17 mouse cellular contexts compared by ENCODE assay signal in the genomic region with DNA sequence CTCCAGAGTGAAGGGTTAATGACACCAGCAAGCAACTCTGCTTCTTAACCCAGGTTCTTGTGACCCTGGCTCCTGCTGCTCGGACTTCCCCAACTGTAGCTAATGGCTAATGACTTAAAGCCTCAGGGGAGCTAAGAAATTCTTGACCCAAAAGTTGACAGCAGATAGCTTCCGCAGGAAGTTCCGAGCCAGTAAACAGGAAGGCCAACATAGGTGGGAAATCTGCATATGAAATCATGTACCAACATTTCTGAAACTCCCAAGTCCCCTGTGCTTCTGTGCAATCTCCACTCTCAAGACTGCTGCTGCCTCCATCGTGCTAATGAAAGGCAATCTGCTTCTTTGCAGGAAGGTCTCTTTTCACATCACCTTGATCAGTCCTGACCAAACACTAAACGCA. TPM values are rescaled to one million over a fixed set of nuclear protein-coding genes. Genes with fewer than 3 reads are reported as not detected.
DNase-seq lines count a peak whose midpoint lies in the region; ATAC-seq and TF ChIP-seq lines count a peak whose summit lies in the region.
"Had no signal": no experiment of that assay in that cellular context is flagged by ENCODE, and none has a peak within 500 bp of the region (broad histone marks: within the 10 kb centered on the region; RNA-seq: fewer than 3 reads in every experiment).

No protein-coding gene starts in this region.

- 56% methylated on average over 5 of the region's 5 CpGs for WGBS in heart, embryonic 16.5 days
- WGBS in hindbrain, embryonic 12.5 days = 69% methylated on average over 5 of the region's 5 CpGs

- DNase-seq in heart, postnatal 36 days = no peak
- peak; percentile 35 for DNase-seq in R1 (ENCODE audit: low read depth, low spot score)
- DNase-seq in kidney, postnatal 14 days = peak; percentile 45
- no peak for DNase-seq in adrenal gland, postnatal 14 days
- DNase-seq: adrenal gland, postnatal 10 days; cerebellum, adult 2 months; lung, postnatal 4 days; spleen, adult 18-20 months had no signal

- no peak overlapping the region for H3K4me3 ChIP-seq in heart, embryonic 16.5 days (ENCODE audit: low read length)
- H3K4me3 ChIP-seq in ES-Bruce4 (ENCODE audit: low read depth, low read length) = no peak overlapping the region
- no peak overlapping the region for H3K4me3 ChIP-seq in hindbrain, embryonic 12.5 days
- H3K4me3 ChIP-seq: embryonic facial prominence, embryonic 12.5 days; heart, embryonic 13.5 days; midbrain, embryonic 10.5 days; neural tube, embryonic 12.5 days had no signal

- no peaks in the 10 kb centered on the region for H3K9me3 ChIP-seq in heart, embryonic 16.5 days (replicated peaks; ENCODE audit: control insufficient read depth, low read length)
- no peaks in the 10 kb centered on the region for H3K9me3 ChIP-seq in ES-Bruce4 (replicated peaks; ENCODE audit: control insufficient read depth, insufficient read depth, low read length, poor library complexity, severe bottlenecking)
- no peaks in the 10 kb centered on the region for H3K9me3 ChIP-seq in hindbrain, embryonic 12.5 days (replicated peaks)
- H3K9me3 ChIP-seq: embryonic facial prominence, embryonic 12.5 days; heart, embryonic 13.5 days; midbrain, embryonic 10.5 days; neural tube, embryonic 12.5 days had no signal

- ATAC-seq in heart, embryonic 16.5 days (replicated peaks; ENCODE audit: extremely low read depth, insufficient read depth, low FRiP score) = no peak
- no peak for ATAC-seq in hindbrain, embryonic 12.5 days (ENCODE audit: low FRiP score)
- ATAC-seq: forebrain, embryonic 16.5 days; hindbrain, embryonic 16.5 days had no signal

- no peak overlapping the region for H3K9ac ChIP-seq in heart, embryonic 16.5 days (ENCODE audit: low read length)
- no peak overlapping the region for H3K9ac ChIP-seq in ES-Bruce4 (ENCODE audit: low read depth, poor library complexity, severe bottlenecking)
- H3K9ac ChIP-seq in hindbrain, embryonic 12.5 days = no peak overlapping the region
- H3K9ac ChIP-seq: embryonic facial prominence, embryonic 12.5 days; heart, embryonic 13.5 days; neural tube, embryonic 12.5 days had no signal

- peak overlapping the region; percentile 44; the same call in 1 of the 2 replicates for H3K27ac ChIP-seq in heart, embryonic 16.5 days (ENCODE audit: low read length)
- H3K27ac ChIP-seq in ES-Bruce4 (ENCODE audit: insufficient read depth, low read length) = peak overlapping the region; percentile 20; the same call in 1 of the 2 replicates
- H3K27ac ChIP-seq in hindbrain, embryonic 12.5 days = no peak overlapping the region
- H3K27ac ChIP-seq: embryonic facial prominence, embryonic 12.5 days; heart, embryonic 13.5 days; midbrain, embryonic 10.5 days; neural tube, embryonic 12.5 days had no signal

- TF ChIP-seq CTCF in ES-Bruce4 (IDR thresholded peaks at IDR 0.05; ENCODE audit: low read depth, low read length) = no peak

- intact Hi-C loops in heart, postnatal 36 days (cut with DNase I) = loop anchor here (5.0 kb wide), 1 partner anchor 112 kb away; a partner anchor contains a TSS

- no peak overlapping the region for H3K4me2 ChIP-seq in heart, embryonic 16.5 days (ENCODE audit: low read depth, low read length)
- H3K4me2 ChIP-seq in hindbrain, embryonic 12.5 days (replicated peaks) = no peak overlapping the region
- H3K4me2 ChIP-seq: embryonic facial prominence, embryonic 12.5 days; heart, embryonic 13.5 days; neural tube, embryonic 12.5 days had no signal

- no peaks in the 10 kb centered on the region for H3K27me3 ChIP-seq in heart, embryonic 16.5 days (ENCODE audit: control insufficient read depth, insufficient read depth, low read length)
- H3K27me3 ChIP-seq in ES-Bruce4 (ENCODE audit: control insufficient read depth, insufficient read depth, low read length, poor library complexity, severe bottlenecking) = no peaks in the 10 kb centered on the region
- H3K27me3 ChIP-seq in hindbrain, embryonic 12.5 days = no peaks in the 10 kb centered on the region
- H3K27me3 ChIP-seq: embryonic facial prominence, embryonic 12.5 days; heart, embryonic 13.5 days; neural tube, embryonic 12.5 days had no signal

- no peak for TF ChIP-seq EP300 in ES-Bruce4 (IDR thresholded peaks at IDR 0.05; ENCODE audit: insufficient read depth, low read depth, low read length)

- peaks cover 5% of the 10 kb centered on the region; the same call in 1 of the 2 replicates for H3K4me1 ChIP-seq in heart, embryonic 16.5 days (ENCODE audit: control insufficient read depth, insufficient read depth, low read length)
- no peaks in the 10 kb centered on the region for H3K4me1 ChIP-seq in ES-Bruce4 (ENCODE audit: control insufficient read depth, insufficient read depth, low read length)
- peaks cover 11% of the 10 kb centered on the region for H3K4me1 ChIP-seq in hindbrain, embryonic 12.5 days

- no peak for TF ChIP-seq POLR2A in ES-Bruce4 (IDR thresholded peaks at IDR 0.05; ENCODE audit: insufficient read depth, low read length)

- H3K36me3 ChIP-seq in heart, embryonic 16.5 days (ENCODE audit: control insufficient read depth, insufficient read depth) = no peaks in the 10 kb centered on the region
- H3K36me3 ChIP-seq in ES-Bruce4 (ENCODE audit: control insufficient read depth, insufficient read depth, low read length, poor library complexity, severe bottlenecking) = no peaks in the 10 kb centered on the region
- no peaks in the 10 kb centered on the region for H3K36me3 ChIP-seq in hindbrain, embryonic 12.5 days
- H3K36me3 ChIP-seq: embryonic facial prominence, embryonic 12.5 days; heart, embryonic 13.5 days; midbrain, embryonic 10.5 days; neural tube, embryonic 12.5 days had no signal

RNA-seq across cellular contexts. Expression of a gene that starts 3.4 kb away (rescaled TPM):
- polyA plus RNA-seq in heart, embryonic 16.5 days (2015; fragmentation: Nextera tagmentation; extraction: Ambion mirVana) = 36.1 and 39.1 TPM in 2 replicates
- total RNA-seq in heart, postnatal 36 days (2021) = 10 to 100 TPM; 21.8 to 25.2 TPM
- 42.7 and 54.0 TPM in 2 replicates for polyA plus RNA-seq in ES-Bruce4 (2011; ENCODE audit: insufficient read depth, insufficient read length, low read depth, missing spikeins)
- 27.3 and 40.6 TPM in 2 replicates for polyA plus RNA-seq in hindbrain, embryonic 12.5 days (2016; fragmentation: Nextera tagmentation; extraction: Ambion mirVana)
- total RNA-seq in adrenal gland, postnatal 14 days (2021) = 38.3 and 48.0 TPM in 2 replicates

RNA-seq across cellular contexts. Expression of a gene that starts 15.0 kb away (rescaled TPM):
- polyA plus RNA-seq in heart, embryonic 16.5 days (2015; fragmentation: Nextera tagmentation; extraction: Ambion mirVana) = 12.8 and 12.9 TPM in 2 replicates
- total RNA-seq in heart, postnatal 36 days (2021) = 1 to 10 TPM; 7.2 to 9.9 TPM
- 13.6 and 14.1 TPM in 2 replicates for polyA plus RNA-seq in ES-Bruce4 (2011; ENCODE audit: insufficient read depth, insufficient read length, low read depth, missing spikeins)
- 2.8 and 3.8 TPM in 2 replicates for polyA plus RNA-seq in hindbrain, embryonic 12.5 days (2016; fragmentation: Nextera tagmentation; extraction: Ambion mirVana)
- total RNA-seq in adrenal gland, postnatal 14 days (2021) = 16.2 and 21.5 TPM in 2 replicates

RNA-seq across cellular contexts. Expression of a gene that starts 30.5 kb away (rescaled TPM):
- 17.4 and 18.5 TPM in 2 replicates for polyA plus RNA-seq in heart, embryonic 16.5 days (2015; fragmentation: Nextera tagmentation; extraction: Ambion mirVana)
- total RNA-seq in heart, postnatal 36 days (2021) = 10 to 100 TPM; 30.3 to 43.0 TPM
- polyA plus RNA-seq in ES-Bruce4 (2011; ENCODE audit: insufficient read depth, insufficient read length, low read depth, missing spikeins) = not detected in 2 replicates
- 0.65 and 1.4 TPM in 2 replicates for polyA plus RNA-seq in hindbrain, embryonic 12.5 days (2016; fragmentation: Nextera tagmentation; extraction: Ambion mirVana)
- total RNA-seq in adrenal gland, postnatal 14 days (2021) = 81.6 and 83.8 TPM in 2 replicates
- polyA plus RNA-seq: midbrain, embryonic 10.5 days had no signal

RNA-seq across cellular contexts. Expression of a gene that starts 49.5 kb away (rescaled TPM):
- 75.4 and 85.6 TPM in 2 replicates for polyA plus RNA-seq in heart, embryonic 16.5 days (2015; fragmentation: Nextera tagmentation; extraction: Ambion mirVana)
- total RNA-seq in heart, postnatal 36 days (2021) = 10 to 100 TPM; 47.0 to 60.8 TPM
- polyA plus RNA-seq in ES-Bruce4 (2011; ENCODE audit: insufficient read depth, insufficient read length, low read depth, missing spikeins) = 76.0 and 103 TPM in 2 replicates
- 121 and 147 TPM in 2 replicates for polyA plus RNA-seq in hindbrain, embryonic 12.5 days (2016; fragmentation: Nextera tagmentation; extraction: Ambion mirVana)
- total RNA-seq in adrenal gland, postnatal 14 days (2021) = 74.9 and 82.9 TPM in 2 replicates

RNA-seq across cellular contexts. Expression of a gene that starts 49.9 kb away (rescaled TPM):
- polyA plus RNA-seq in heart, embryonic 16.5 days (2015; fragmentation: Nextera tagmentation; extraction: Ambion mirVana) = 6.6 and 6.7 TPM in 2 replicates
- total RNA-seq in heart, postnatal 36 days (2021) = 1 to 10 TPM; 4.4 to 5.9 TPM
- polyA plus RNA-seq in ES-Bruce4 (2011; ENCODE audit: insufficient read depth, insufficient read length, low read depth, missing spikeins) = 16.6 and 17.4 TPM in 2 replicates
- 15.3 and 17.1 TPM in 2 replicates for polyA plus RNA-seq in hindbrain, embryonic 12.5 days (2016; fragmentation: Nextera tagmentation; extraction: Ambion mirVana)
- 10.7 and 18.6 TPM in 2 replicates for total RNA-seq in adrenal gland, postnatal 14 days (2021)

Comparison
In these comparisons a context has a peak if more than half of its experiments do, and no peak if none do; other contexts are left out.
1. DNase-seq: peak in R1 (single experiment) and kidney, postnatal 14 days (single experiment); none in heart, postnatal 36 days (0 of 2) and adrenal gland, postnatal 14 days (single experiment).